Mouse (Mus musculus) hindbrain, embryonic 13.5 days (tissue): Measurements from ENCODE around the gene Snrpd2. TPM values are rescaled to one million over a fixed set of nuclear protein-coding genes. Genes with fewer than 3 reads are reported as not detected.

ENCODE experiments used
- ATAC-seq: fragments of 200-750 bp; cut with Nextera tagmentation; 2 replicates; pipeline ENCODE4 v1.8.0; 2017; ENCODE audit warnings: moderate TSS enrichment; ENCODE audit not compliant: low FRiP score
- H3K27ac ChIP-seq: fragments of 300-500 bp; sonication (generic); 2 replicates; pipeline ENCODE4 v1.5.1; 2015; ENCODE audit warnings: inconsistent platforms, mild to moderate bottlenecking, moderate library complexity
- H3K27me3 ChIP-seq: fragments of 300-500 bp; sonication (generic); 2 replicates; pipeline ENCODE4 v1.6.1; 2015; ENCODE audit warnings: mild to moderate bottlenecking, inconsistent platforms
- H3K36me3 ChIP-seq: fragments of 300-500 bp; sonication (generic); 2 replicates; pipeline ENCODE4 v1.6.1; 2015; ENCODE audit warnings: mild to moderate bottlenecking, inconsistent platforms
- H3K4me1 ChIP-seq: fragments of 300-500 bp; sonication (generic); replicated peaks from 2 replicates; pipeline ENCODE4 v1.6.1; 2015; ENCODE audit warnings: inconsistent platforms
- H3K4me2 ChIP-seq: fragments of 300-500 bp; sonication (generic); 2 replicates; pipeline ENCODE4 v1.6.1; 2015; ENCODE audit warnings: inconsistent platforms, mild to moderate bottlenecking, moderate library complexity
- H3K4me3 ChIP-seq: fragments of 300-500 bp; sonication (generic); 2 replicates; pipeline ENCODE4 v1.5.1; 2015; ENCODE audit warnings: mild to moderate bottlenecking, inconsistent platforms
- H3K9ac ChIP-seq: fragments of 300-500 bp; sonication (generic); 2 replicates; pipeline ENCODE4 v1.6.1; 2015; ENCODE audit warnings: mild to moderate bottlenecking, inconsistent platforms
- H3K9me3 ChIP-seq: fragments of 300-500 bp; sonication (generic); 2 replicates; pipeline ENCODE4 v1.6.1; 2016; ENCODE audit warnings: inconsistent platforms
- WGBS: fragments of 180-500 bp; shearing (Covaris S2); methylation state at CpG from one replicate; pipeline ENCODE4 v1.1.7; 2015; 5-methylcytosine and 5-hydroxymethylcytosine counted together
- polyA plus RNA-seq: library from polyadenylated mRNA; unstranded; fragments of >200 nt; fragmentation: Nextera tagmentation; extraction: Ambion mirVana; gene quantifications from 2 replicates; pipeline ENCODE4 v1.2.1, GENCODE M21; 2015

Gene Snrpd2
- polyA plus RNA-seq = 123 and 128 TPM in 2 replicates

DNA sequence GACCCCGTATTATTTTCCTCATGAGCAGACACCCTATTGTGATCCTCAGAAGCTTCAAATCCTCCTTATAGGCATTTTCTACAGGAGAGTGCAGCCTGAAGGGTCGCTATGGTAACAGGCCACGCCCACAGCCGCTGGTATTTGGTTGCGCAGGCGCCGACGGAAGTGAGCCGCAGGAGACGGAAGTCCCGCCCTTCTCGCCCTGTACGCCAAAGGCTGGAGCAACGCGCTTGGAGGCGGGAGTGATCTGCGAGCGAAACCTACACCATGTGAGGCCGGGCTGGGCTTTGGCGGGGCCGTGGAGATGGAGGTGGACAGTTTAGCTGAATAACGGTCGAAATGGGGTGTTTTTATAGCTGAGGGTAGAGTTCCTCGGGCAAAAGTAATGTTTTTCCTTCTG, at the start of gene Snrpd2:
Snrpd2 (plus strand) TSS at position 97 of the 400 bp plus-strand sequence.
- Histone ChIP-seq H3K4me1 (peaks cover 32% of the 10 kb centered on the region), H3K4me3 (peak within 1 kb of the TSS; percentile 65), H3K27ac (peak within 1 kb of the TSS; percentile 88), H3K36me3 (peaks cover 51% of the 10 kb centered on the region), H3K27me3 (no peaks in the 10 kb centered on the region), H3K4me2 (peak within 1 kb of the TSS; percentile 77), H3K9ac (peak within 1 kb of the TSS; percentile 83), H3K9me3 (no peaks in the 10 kb centered on the region)
- peak; percentile 90 for ATAC-seq
- WGBS = 0% methylated on average over 24 of the region's 24 CpGs

- peaks cover 13% of the 10 kb centered on the region for H3K27me3 ChIP-seq
- ATAC-seq = no peak
- no peak overlapping the region for H3K27ac ChIP-seq
- H3K4me2 ChIP-seq = no peak overlapping the region
- H3K36me3 ChIP-seq = no peaks in the 10 kb centered on the region
- H3K9me3 ChIP-seq = no peaks in the 10 kb centered on the region
- peaks cover 21% of the 10 kb centered on the region for H3K4me1 ChIP-seq
- WGBS = 91% methylated on average over 1 of the region's 1 CpGs
- no peak overlapping the region for H3K4me3 ChIP-seq
- H3K9ac ChIP-seq = no peak overlapping the region
These were observed 49.2 kb upstream of the Snrpd2 start for GRCm38 (mm10) chr7:19100290-19100689.

DNA sequence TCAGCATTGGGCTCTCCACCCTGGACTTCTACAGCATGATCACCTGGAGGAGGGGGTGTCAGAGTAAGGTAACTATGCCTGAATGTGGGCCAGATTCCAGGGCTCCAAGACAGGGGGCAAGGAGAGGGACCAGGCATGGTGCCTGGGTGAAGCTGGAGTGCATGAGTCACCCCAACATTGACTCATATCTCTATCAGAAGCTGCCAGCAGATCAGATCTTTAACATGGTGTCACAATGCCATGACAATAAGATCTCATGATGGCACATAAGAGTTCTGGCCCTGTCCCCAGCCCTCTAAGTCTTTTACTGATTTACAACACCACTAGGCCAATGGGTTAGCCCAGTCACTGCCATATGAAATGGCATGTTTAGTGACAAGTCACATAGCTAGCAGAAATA, 45.8 kb upstream of the Snrpd2 start:
- Histone ChIP-seq H3K4me3 (no peak overlapping the region), H3K27me3 (no peaks in the 10 kb centered on the region), H3K4me1 (no peaks in the 10 kb centered on the region; the same call in 1 of the 2 replicates), H3K4me2 (no peak overlapping the region), H3K36me3 (no peaks in the 10 kb centered on the region), H3K9me3 (no peaks in the 10 kb centered on the region), H3K27ac (no peak overlapping the region), H3K9ac (no peak overlapping the region)
- ATAC-seq = no peak

DNA sequence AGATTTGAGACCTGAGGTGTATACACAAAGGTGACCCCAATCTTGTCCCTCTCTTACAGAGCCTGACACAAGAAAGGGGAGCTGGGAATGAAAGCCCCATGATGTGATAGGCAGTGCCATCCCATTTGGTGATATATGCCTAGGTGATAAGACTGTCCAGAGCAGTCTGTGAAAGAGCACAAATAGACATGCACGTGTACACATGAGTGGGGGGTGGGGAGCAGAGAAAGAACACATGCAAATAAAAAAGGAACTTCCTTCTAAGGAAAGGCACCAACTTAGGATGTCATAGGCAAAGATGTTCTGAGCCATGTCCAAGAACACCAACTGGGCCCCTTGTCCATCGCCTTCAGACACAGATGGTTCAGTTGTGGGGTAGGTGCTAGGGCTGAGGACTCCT, 45.0 kb upstream of the Snrpd2 start:
- Histone ChIP-seq H3K4me2 (no peak overlapping the region), H3K36me3 (no peaks in the 10 kb centered on the region), H3K9ac (no peak overlapping the region), H3K4me1 (no peaks in the 10 kb centered on the region; the same call in 1 of the 2 replicates), H3K4me3 (no peak overlapping the region), H3K9me3 (no peaks in the 10 kb centered on the region), H3K27me3 (no peaks in the 10 kb centered on the region), H3K27ac (no peak overlapping the region)
- no peak for ATAC-seq
- 86% methylated on average over 2 of the region's 2 CpGs for WGBS

GRCm38 (mm10) chr7:19107436-19107835, 42.1 kb upstream of the Snrpd2 start:
- Histone ChIP-seq H3K27me3 (0 out of 2 replicates have a peak, but pooled peaks cover 2% of the 10 kb centered on the region), H3K4me3 (no peak overlapping the region), H3K36me3 (no peaks in the 10 kb centered on the region), H3K4me1 (no peaks in the 10 kb centered on the region; the same call in 1 of the 2 replicates), H3K4me2 (no peak overlapping the region), H3K27ac (no peak overlapping the region), H3K9ac (no peak overlapping the region), H3K9me3 (no peaks in the 10 kb centered on the region)
- WGBS = 66% methylated on average over 3 of the region's 3 CpGs
- no peak for ATAC-seq

DNA sequence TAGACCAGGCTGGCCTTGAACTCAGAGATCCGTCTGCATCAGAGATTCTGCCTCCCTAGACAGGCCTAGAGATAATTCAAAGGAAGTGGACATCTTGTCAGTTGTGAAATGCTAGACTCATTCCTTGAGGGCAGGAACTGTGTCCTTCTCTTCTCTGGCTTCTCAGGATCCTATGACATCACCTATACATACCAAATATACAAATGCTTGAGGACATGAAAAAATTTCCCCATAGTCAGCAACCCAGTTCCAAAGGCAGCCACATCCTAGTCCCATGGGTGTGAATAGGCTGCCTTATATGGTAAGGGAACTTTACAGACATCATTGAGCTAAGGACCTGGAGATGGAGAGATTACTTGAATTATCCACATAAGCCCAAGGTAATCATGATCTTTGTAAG, 40.0 kb upstream of the Snrpd2 start:
- peaks cover 7% of the 10 kb centered on the region; the same call in 1 of the 2 replicates for H3K27me3 ChIP-seq
- H3K4me3 ChIP-seq = no peak overlapping the region
- no peak overlapping the region for H3K27ac ChIP-seq
- no peak overlapping the region for H3K9ac ChIP-seq
- no peaks in the 10 kb centered on the region for H3K9me3 ChIP-seq
- no peaks in the 10 kb centered on the region for H3K36me3 ChIP-seq
- H3K4me2 ChIP-seq = no peak overlapping the region
- WGBS = 89% methylated on average over 1 of the region's 1 CpGs
- H3K4me1 ChIP-seq = no peaks in the 10 kb centered on the region
- ATAC-seq = no peak

DNA sequence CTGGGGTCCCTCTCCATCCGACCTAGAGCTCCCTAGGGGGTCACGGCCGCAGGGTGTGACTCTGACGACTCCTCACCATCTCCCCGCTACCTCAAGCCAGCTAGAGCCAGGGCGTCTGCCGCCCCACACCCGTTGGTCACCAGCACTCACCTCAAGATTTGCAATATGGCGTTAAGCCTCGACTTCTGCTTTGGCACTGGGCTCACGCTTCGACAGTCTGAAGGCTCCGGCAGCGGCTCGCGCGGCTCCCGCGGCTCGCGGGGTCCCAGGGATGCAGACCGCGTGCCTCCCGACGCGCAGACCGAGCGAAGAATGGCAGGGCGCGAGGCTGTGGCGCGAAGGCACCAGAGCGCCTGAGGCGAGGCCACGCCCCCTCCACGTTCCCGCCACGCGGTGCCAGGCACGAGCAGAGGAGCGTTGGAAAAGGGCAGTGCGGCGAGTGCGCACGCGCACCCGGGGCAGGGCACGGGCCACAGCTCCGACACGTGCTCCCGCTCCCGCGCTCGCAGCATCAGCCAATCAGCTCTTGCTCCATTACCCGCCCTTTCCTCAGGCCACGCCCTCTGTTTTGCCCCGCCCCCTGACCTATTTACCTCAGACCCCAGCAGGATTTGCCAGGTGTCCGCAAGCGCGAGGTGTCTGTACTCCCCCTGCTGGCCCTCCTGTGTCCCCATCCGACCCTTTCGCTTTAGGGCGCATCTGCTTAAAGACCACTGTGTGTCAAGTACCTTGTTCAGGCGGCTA, 31.3 kb upstream of the Snrpd2 start, which contains the start of gene Gm4969:
Gm4969 (minus strand) TSS at position 341 of the 744 bp plus-strand sequence.
- Histone ChIP-seq H3K4me3 (peak within 1 kb of the TSS; percentile 34), H3K9me3 (no peaks in the 10 kb centered on the region), H3K4me2 (peak within 1 kb of the TSS; percentile 56), H3K36me3 (no peaks in the 10 kb centered on the region), H3K4me1 (peaks cover 27% of the 10 kb centered on the region), H3K27me3 (peaks cover 12% of the 10 kb centered on the region), H3K9ac (peak within 1 kb of the TSS; percentile 29; the same call in 1 of the 2 replicates), H3K27ac (peak within 1 kb of the TSS; percentile 15; the same call in 1 of the 2 replicates)
- ATAC-seq = peak; percentile 50
- WGBS = 19% methylated on average over 64 of the region's 64 CpGs

GRCm38 (mm10) chr7:19119083-19119482, 30.4 kb upstream of the Snrpd2 start:
- Histone ChIP-seq H3K9ac (no peak overlapping the region), H3K27me3 (peaks cover 10% of the 10 kb centered on the region; the same call in 1 of the 2 replicates), H3K4me2 (0 out of 2 replicates have a peak overlapping the region, but pooled peaks have one; percentile 87), H3K27ac (peak overlapping the region; percentile 15; the same call in 1 of the 2 replicates), H3K36me3 (no peaks in the 10 kb centered on the region), H3K9me3 (no peaks in the 10 kb centered on the region), H3K4me3 (no peak overlapping the region), H3K4me1 (peaks cover 27% of the 10 kb centered on the region)
- peak; percentile 34 for ATAC-seq
- 93% methylated on average over 8 of the region's 8 CpGs for WGBS

GRCm38 (mm10) chr7:19119631-19120429, 29.7 kb upstream of the Snrpd2 start, which contains the start of gene Fbxo46:
Fbxo46 (plus strand) TSS chr7:19119859.
- H3K27ac ChIP-seq = peak within 1 kb of the TSS; percentile 74
- H3K4me1 ChIP-seq = peaks cover 30% of the 10 kb centered on the region
- H3K36me3 ChIP-seq = no peaks in the 10 kb centered on the region
- peak within 1 kb of the TSS; percentile 87 for H3K9ac ChIP-seq
- peak within 1 kb of the TSS; percentile 87 for H3K4me2 ChIP-seq
- ATAC-seq = peak; percentile 94
- H3K27me3 ChIP-seq = peaks cover 10% of the 10 kb centered on the region; the same call in 1 of the 2 replicates
- no peaks in the 10 kb centered on the region for H3K9me3 ChIP-seq
- H3K4me3 ChIP-seq = peak within 1 kb of the TSS; percentile 70
- WGBS = 4% methylated on average over 34 of the region's 34 CpGs

DNA sequence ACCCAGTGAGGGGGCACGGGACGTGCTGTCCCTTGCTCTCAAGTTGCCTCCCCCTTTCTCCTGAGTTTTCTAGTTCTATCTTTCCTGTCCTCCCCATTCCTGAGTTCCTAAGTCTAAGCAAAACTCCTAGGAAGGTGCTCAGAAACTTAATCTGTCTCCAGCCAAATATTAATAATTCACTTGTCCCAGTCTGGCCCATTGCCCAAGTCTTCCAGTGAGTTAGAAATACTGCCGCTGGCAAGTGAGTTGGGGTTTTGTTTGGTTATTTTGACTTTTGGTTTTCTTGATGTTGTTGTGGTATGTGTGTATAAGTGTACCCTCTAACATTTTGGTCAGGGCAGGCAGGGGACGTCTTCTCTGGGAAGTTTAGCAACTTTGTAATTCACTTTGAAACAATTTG, 27.8 kb upstream of the Snrpd2 start:
- 0 out of 2 replicates have a peak, but pooled peaks cover under 1% of the 10 kb centered on the region for H3K36me3 ChIP-seq
- H3K27ac ChIP-seq = no peak overlapping the region
- WGBS = 96% methylated on average over 4 of the region's 4 CpGs
- H3K4me2 ChIP-seq = no peak overlapping the region
- ATAC-seq = no peak
- H3K4me3 ChIP-seq = no peak overlapping the region
- no peak overlapping the region for H3K9ac ChIP-seq
- no peaks in the 10 kb centered on the region for H3K9me3 ChIP-seq
- H3K4me1 ChIP-seq = peaks cover 31% of the 10 kb centered on the region
- peaks cover 10% of the 10 kb centered on the region; the same call in 1 of the 2 replicates for H3K27me3 ChIP-seq

DNA sequence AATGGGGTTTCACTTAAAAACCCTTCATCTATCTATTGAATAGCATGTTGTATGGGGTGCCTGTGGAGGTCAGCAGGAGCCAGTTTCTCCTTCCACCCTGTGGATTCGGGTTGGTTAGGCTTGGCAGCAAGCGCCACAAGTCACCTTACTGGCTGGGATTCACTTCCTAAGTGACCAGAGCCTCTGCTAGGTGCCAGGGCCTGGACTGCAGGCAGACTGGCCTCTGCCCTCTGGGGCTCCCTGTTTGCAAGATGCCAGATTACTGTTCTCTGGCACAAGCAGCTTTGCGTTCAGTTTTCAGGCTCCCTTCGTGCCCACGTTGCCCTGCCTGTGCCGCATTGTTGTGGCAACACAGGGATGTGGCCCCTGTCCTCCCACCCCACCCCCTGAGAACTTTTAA, 24.8 kb upstream of the Snrpd2 start:
- Histone ChIP-seq H3K4me1 (peaks cover 25% of the 10 kb centered on the region), H3K9ac (peak overlapping the region; percentile 55), H3K4me3 (no peak overlapping the region), H3K27ac (no peak overlapping the region), H3K27me3 (no peaks in the 10 kb centered on the region), H3K4me2 (no peak overlapping the region), H3K36me3 (peaks cover 7% of the 10 kb centered on the region; the same call in 1 of the 2 replicates), H3K9me3 (no peaks in the 10 kb centered on the region)
- 87% methylated on average over 6 of the region's 6 CpGs for WGBS
- no peak for ATAC-seq

DNA sequence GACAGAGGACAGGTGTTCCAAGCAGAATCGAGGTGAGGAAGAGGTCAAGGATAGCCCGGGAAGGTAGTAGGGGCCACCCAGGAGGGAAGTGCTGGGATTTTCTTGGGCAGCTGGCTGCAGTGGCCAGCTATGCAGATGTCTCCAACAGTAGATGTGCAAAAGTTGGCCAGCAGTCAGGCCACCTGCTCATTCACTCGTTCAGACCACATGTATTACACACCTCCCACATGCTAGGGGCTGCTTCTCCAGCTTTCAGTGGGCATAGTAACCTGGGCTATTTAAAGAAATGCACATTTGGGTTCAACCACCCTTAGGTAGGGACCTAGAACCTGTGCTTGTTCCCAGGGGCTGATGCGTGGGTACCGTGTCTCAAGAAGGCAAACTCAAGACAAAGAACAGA, 21.8 kb upstream of the Snrpd2 start:
- H3K9me3 ChIP-seq = no peaks in the 10 kb centered on the region
- peaks cover 26% of the 10 kb centered on the region for H3K4me1 ChIP-seq
- H3K27ac ChIP-seq = no peak overlapping the region
- no peaks in the 10 kb centered on the region for H3K27me3 ChIP-seq
- WGBS = 94% methylated on average over 5 of the region's 5 CpGs
- peaks cover 11% of the 10 kb centered on the region; the same call in 1 of the 2 replicates for H3K36me3 ChIP-seq
- no peak overlapping the region for H3K4me2 ChIP-seq
- ATAC-seq = no peak
- H3K9ac ChIP-seq = no peak overlapping the region; the same call in 1 of the 2 replicates
- H3K4me3 ChIP-seq = no peak overlapping the region
